Mouse (Mus musculus): ENCODE results near the gene Ebf1.

DNA sequence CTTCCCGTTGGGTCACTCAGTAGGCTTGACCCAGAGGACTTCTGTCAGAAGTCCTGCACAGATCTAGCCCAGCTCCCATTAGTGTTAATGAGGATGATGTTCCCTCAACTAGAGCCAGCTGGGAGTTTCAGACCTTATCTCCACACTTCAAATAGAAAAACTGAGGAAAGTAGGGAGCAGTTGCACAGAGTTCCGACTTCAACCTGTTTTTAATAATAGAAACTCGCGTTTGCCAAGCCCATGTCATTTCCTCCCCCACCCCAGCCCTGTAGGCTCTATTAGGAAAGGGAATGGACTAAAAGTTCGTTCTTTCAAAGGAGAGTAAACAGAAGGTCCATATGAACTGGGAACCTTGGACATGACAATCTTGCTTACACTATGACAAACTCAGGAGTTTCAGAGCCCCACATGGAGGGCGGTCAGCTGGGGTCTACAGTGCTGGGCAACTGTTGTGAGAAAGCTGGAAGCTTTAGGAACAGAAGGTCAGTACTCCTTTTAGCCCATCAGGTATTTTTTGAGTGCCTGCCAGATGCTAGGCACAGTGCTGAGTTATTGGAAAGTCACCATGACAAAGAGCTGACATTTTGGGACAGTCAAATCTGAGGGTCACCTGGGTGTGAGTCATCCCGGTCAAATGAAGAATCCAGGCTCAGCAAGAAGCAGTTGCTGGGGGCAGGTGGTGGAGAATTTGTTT is 72.6 kb downstream of the Ebf1 start:
- TF ChIP-seq GATA1 (IDR thresholded peaks at IDR 0.05; ENCODE audit: borderline replicate concordance, low read length) (no peak), FLI1 (IDR thresholded peaks at IDR 0.05; ENCODE audit: low read length) (no peak)
